Mouse (Mus musculus) lung, embryonic 14.5 days (tissue): ENCODE results near the gene Sh3pxd2a. TPM values are rescaled to one million over a fixed set of nuclear protein-coding genes. Genes with fewer than 3 reads are reported as not detected.
A peak's percentile ranks its signal among the peaks of the same experiment; 100 is the strongest.

Experiments
- ATAC-seq: fragments of 200-750 bp; cut with Nextera tagmentation; 2 replicates; pipeline ENCODE4 v1.8.0; 2017; ENCODE audit warnings: mild to moderate bottlenecking, moderate TSS enrichment, moderate library complexity; ENCODE audit not compliant: insufficient read depth
- DNase-seq: peaks from one replicate; pipeline ENCODE4 v3.0.0-alpha.2; 2015
- H3K27ac ChIP-seq: fragments of 300-500 bp; sonication (generic); 2 replicates; pipeline ENCODE4 v1.5.1; 2014; ENCODE audit warnings: low read depth, mild to moderate bottlenecking, moderate library complexity
- H3K27me3 ChIP-seq: fragments of 300-500 bp; sonication (generic); 2 replicates; pipeline ENCODE4 v1.6.1; 2014; ENCODE audit warnings: low read length, control low read depth; ENCODE audit not compliant: insufficient read depth
- H3K36me3 ChIP-seq: fragments of 300-500 bp; sonication (generic); 2 replicates; pipeline ENCODE4 v1.6.1; 2014; ENCODE audit warnings: control low read depth; ENCODE audit not compliant: insufficient read depth
- H3K4me1 ChIP-seq: fragments of 300-500 bp; sonication (generic); 2 replicates; pipeline ENCODE4 v1.6.1; 2014; ENCODE audit warnings: antibody characterized with exemption, control low read depth; ENCODE audit not compliant: insufficient read depth
- H3K4me2 ChIP-seq: fragments of 300-500 bp; sonication (generic); 2 replicates; pipeline ENCODE4 v1.6.1; 2014; ENCODE audit warnings: mild to moderate bottlenecking
- H3K4me3 ChIP-seq: fragments of 300-500 bp; sonication (generic); 2 replicates; pipeline ENCODE4 v1.5.1; 2014; ENCODE audit warnings: low read depth, low read length
- H3K9ac ChIP-seq: fragments of 300-500 bp; sonication (generic); 2 replicates; pipeline ENCODE4 v1.6.1; 2014
- H3K9me3 ChIP-seq: fragments of 300-500 bp; sonication (generic); 2 replicates; pipeline ENCODE4 v1.6.1; 2016; ENCODE audit warnings: low read depth, low read length, control low read depth
- CTCF ChIP-seq: IDR thresholded peaks from 2 replicates; pipeline ENCODE4 v1.5.1; 2016; ENCODE audit warnings: antibody characterized with exemption, low read depth
- WGBS: fragments of 180-500 bp; shearing (Covaris S2); extraction: QIAGEN DNeasy Blood & Tissue Kit; methylation state at CpG from one replicate; pipeline ENCODE4 v1.1.7; 2014; 5-methylcytosine and 5-hydroxymethylcytosine counted together
- polyA plus RNA-seq: library from polyadenylated mRNA; unstranded; fragments of >200 nt; fragmentation: Nextera tagmentation; extraction: Ambion mirVana; gene quantifications from 2 replicates; pipeline ENCODE4 v1.2.1, GENCODE M21; 2014

Gene Sh3pxd2a
- polyA plus RNA-seq, 1 experiment from 2014 or later, result 12.0 TPM

GRCm38 (mm10) chr19:47313387-47314075, 150.7 kb downstream of the Sh3pxd2a start:
- H3K27me3 ChIP-seq, result no peaks in the 10 kb centered on the region
- no peaks in the 10 kb centered on the region for H3K9me3 ChIP-seq
- H3K4me3 ChIP-seq, result peak overlapping the region; percentile 63
- peak overlapping the region; percentile 94 for H3K4me2 ChIP-seq
- H3K27ac ChIP-seq, result peak overlapping the region; percentile 97
- H3K9ac ChIP-seq, result peak overlapping the region; percentile 87
- no peak; the same call in 1 of the 2 replicates for TF ChIP-seq CTCF
- 7% methylated on average over 11 of the region's 11 CpGs for WGBS
- peak; percentile 28 for ATAC-seq
- H3K36me3 ChIP-seq, result peaks cover 29% of the 10 kb centered on the region
- H3K4me1 ChIP-seq, result peaks cover 34% of the 10 kb centered on the region
- peak; percentile 82 for DNase-seq

- no peaks in the 10 kb centered on the region for H3K27me3 ChIP-seq
- H3K4me1 ChIP-seq, result peaks cover 10% of the 10 kb centered on the region
- no peak for DNase-seq
- no peak for TF ChIP-seq CTCF
- ATAC-seq, result no peak
- H3K4me2 ChIP-seq, result no peak overlapping the region
- 65% methylated on average over 4 of the region's 4 CpGs for WGBS
- no peak overlapping the region for H3K4me3 ChIP-seq
- no peaks in the 10 kb centered on the region for H3K9me3 ChIP-seq
- no peak overlapping the region for H3K27ac ChIP-seq
- H3K9ac ChIP-seq, result no peak overlapping the region
- H3K36me3 ChIP-seq, result peaks cover 41% of the 10 kb centered on the region
Measured at GRCm38 (mm10) chr19:47311162-47311561, 153.0 kb downstream of the Sh3pxd2a start.

- H3K9ac ChIP-seq, result no peak overlapping the region
- no peak for TF ChIP-seq CTCF
- H3K4me1 ChIP-seq, result no peaks in the 10 kb centered on the region
Measured at GRCm38 (mm10) chr19:47309824-47310223, 154.4 kb downstream of the Sh3pxd2a start.

GRCm38 (mm10) chr19:47306917-47307315, 157.3 kb downstream of the Sh3pxd2a start:
- peaks cover 70% of the 10 kb centered on the region for H3K36me3 ChIP-seq
- no peaks in the 10 kb centered on the region for H3K9me3 ChIP-seq
- peaks cover 21% of the 10 kb centered on the region for H3K4me1 ChIP-seq
- no peak overlapping the region for H3K27ac ChIP-seq
- H3K27me3 ChIP-seq, result no peaks in the 10 kb centered on the region
- no peak overlapping the region for H3K4me2 ChIP-seq
- ATAC-seq, result no peak
- no peak overlapping the region for H3K4me3 ChIP-seq
- TF ChIP-seq CTCF, result no peak
- 75% methylated on average over 8 of the region's 8 CpGs for WGBS
- no peak for DNase-seq
- no peak overlapping the region for H3K9ac ChIP-seq

More at GRCm38 (mm10) chr19:47309824-47310223, 154.4 kb downstream of the Sh3pxd2a start:
- ATAC-seq, result no peak
- H3K27ac ChIP-seq, result no peak overlapping the region
- H3K4me2 ChIP-seq, result no peak overlapping the region
- H3K36me3 ChIP-seq, result peaks cover 53% of the 10 kb centered on the region
- no peak overlapping the region for H3K4me3 ChIP-seq
- no peak for DNase-seq
- H3K27me3 ChIP-seq, result no peaks in the 10 kb centered on the region
- 93% methylated on average over 12 of the region's 12 CpGs for WGBS
- H3K9me3 ChIP-seq, result no peaks in the 10 kb centered on the region

- H3K4me2 ChIP-seq, result no peak overlapping the region
- peaks cover 66% of the 10 kb centered on the region for H3K36me3 ChIP-seq
- no peaks in the 10 kb centered on the region for H3K9me3 ChIP-seq
- ATAC-seq, result no peak
- TF ChIP-seq CTCF, result no peak
- H3K27ac ChIP-seq, result no peak overlapping the region
- WGBS, result 84% methylated on average over 14 of the region's 14 CpGs
- H3K9ac ChIP-seq, result no peak overlapping the region
- H3K4me3 ChIP-seq, result no peak overlapping the region
- peaks cover 27% of the 10 kb centered on the region for H3K4me1 ChIP-seq
- no peak for DNase-seq
- H3K27me3 ChIP-seq, result no peaks in the 10 kb centered on the region
Measured at GRCm38 (mm10) chr19:47306128-47306916, 157.9 kb downstream of the Sh3pxd2a start.

GRCm38 (mm10) chr19:47305401-47305800, 158.8 kb downstream of the Sh3pxd2a start:
- Histone ChIP-seq H3K4me2 (no peak overlapping the region), H3K4me1 (peaks cover 36% of the 10 kb centered on the region), H3K9me3 (no peaks in the 10 kb centered on the region), H3K27ac (no peak overlapping the region), H3K4me3 (no peak overlapping the region), H3K36me3 (peaks cover 58% of the 10 kb centered on the region), H3K9ac (no peak overlapping the region), H3K27me3 (no peaks in the 10 kb centered on the region)
- 82% methylated on average over 10 of the region's 10 CpGs for WGBS
- DNase-seq (no peak), ATAC-seq (no peak)
- no peak for TF ChIP-seq CTCF

GRCm38 (mm10) chr19:47304170-47304745, 159.9 kb downstream of the Sh3pxd2a start:
- H3K9me3 ChIP-seq, result no peaks in the 10 kb centered on the region
- DNase-seq, result no peak
- H3K27me3 ChIP-seq, result no peaks in the 10 kb centered on the region
- H3K4me2 ChIP-seq, result no peak overlapping the region
- H3K4me1 ChIP-seq, result peaks cover 37% of the 10 kb centered on the region
- no peak overlapping the region for H3K27ac ChIP-seq
- WGBS, result 86% methylated on average over 5 of the region's 5 CpGs
- no peak for TF ChIP-seq CTCF
- H3K4me3 ChIP-seq, result no peak overlapping the region
- H3K36me3 ChIP-seq, result peaks cover 53% of the 10 kb centered on the region
- no peak overlapping the region for H3K9ac ChIP-seq
- no peak for ATAC-seq
